Mouse (Mus musculus) adipocyte (in vitro differentiated cells): ENCODE data around the gene Aqp8.

Experiments
- DNase-seq: peaks from one replicate; pipeline ENCODE4 v3.0.0-alpha.2; 2016; ENCODE audit warnings: low spot score

Gene Aqp8

GRCm38 (mm10) chr7:123487703-123488102, 25.6 kb downstream of the Aqp8 start:
- DNase-seq = no peak

DNA sequence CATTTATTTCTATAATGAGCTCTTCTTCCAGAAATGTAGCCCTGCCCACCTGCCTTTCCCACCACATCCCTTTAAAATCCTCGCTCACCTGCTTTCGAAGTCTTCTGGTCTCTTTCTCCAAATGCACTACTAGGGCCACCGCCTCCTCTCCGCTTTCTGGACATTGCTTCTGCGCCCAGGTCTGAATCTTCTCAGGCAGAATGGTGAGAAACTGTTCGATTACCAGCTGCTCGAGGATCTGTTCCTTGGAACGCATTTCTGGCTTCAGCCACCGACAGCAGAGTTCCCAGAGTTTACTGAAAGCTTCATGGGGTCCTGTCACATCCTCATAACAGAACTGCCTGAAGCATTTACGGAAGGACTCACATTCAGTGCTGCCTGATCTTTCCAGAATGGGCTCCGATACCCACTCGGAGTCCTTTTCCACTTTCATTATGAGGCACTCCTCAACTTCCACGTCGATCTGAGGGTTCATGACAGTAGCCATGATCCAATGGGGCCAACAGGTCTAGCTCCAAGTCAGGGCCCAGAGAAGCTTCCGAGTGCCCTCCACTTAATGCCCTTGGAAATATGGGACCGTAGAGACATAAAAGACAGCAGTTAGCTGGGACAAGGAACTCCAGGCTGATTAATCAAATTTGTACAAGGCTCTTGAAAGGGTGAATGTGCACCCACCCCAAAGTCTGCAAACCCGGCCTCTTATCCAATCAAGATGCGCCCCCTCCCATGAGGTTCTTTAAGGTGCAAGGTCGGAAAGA, 37.6 kb downstream of the Aqp8 start:
- no peak for DNase-seq

DNA sequence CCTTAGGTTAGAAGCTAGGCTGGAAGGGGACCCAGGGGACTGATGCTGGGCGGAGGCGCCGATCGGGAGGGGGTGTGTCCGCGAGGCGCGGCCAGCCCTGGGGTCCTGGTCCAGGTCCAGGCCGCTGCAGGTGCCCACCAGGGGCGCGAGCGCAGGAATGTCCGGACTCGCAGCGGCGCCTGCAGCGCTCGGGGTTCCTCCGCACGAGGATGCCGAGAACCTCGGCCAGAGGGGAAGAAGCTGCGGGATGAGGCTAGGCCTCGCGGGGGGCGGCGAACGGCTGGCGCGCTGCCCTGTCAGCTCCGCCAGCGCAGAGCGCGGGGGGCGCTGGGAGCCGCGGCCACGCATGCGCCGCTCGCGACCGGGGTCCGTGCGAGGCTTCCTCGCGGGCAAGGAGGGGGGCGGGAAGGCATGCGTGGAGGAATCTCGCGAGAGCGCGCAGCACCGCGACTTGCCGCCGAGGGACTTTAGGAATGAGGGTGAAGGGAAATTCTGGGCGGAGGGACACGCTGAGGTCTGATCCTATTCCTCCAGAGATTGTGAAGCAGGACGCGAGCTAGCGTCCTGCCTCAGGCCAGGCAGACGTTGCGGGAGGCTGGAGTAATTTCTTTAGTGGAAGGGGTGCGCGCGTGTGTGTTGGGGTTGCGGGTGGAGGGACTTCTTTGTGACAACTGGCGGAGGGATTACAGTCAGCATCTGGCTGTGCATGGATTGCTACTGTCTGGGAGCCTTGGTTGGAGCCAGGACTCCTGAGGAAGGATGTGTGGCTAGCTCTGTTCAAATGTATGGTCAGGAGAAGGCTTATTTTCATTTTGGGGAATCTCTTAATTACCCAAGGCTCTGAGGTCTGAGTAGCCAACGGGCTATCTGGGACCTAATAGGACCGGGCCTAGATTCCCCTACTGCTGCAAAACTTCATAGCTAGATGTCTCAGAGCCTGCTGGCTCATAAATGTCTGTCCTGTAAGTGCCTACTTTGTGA, 38.4 kb downstream of the Aqp8 start, which contains the start of gene Zkscan2:
TSS of gene Zkscan2 (minus strand) at position 211 of the 981 bp plus-strand sequence.
- DNase-seq = no peak

DNA sequence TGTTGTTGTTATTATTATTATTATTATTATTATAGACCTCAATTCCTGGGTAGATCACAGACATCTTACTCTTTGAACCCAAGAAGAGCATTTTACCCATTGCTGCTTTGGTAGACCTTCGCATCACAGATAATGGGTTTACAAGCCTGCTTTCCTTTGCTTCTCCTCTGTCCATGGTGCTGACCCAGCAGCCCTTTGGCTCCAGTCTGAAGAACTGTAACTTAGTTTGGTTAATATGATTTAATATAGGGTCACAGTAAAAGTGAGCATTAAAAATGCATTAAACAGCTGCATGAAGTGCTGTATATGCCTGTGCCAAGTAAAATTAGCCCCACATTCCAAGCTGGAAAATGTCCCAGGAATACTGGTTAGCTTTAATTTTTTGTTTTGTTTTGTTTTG, 41.3 kb downstream of the Aqp8 start:
- peak; percentile 33 for DNase-seq

GRCm38 (mm10) chr7:123507946-123508345, 45.9 kb downstream of the Aqp8 start:
- no peak for DNase-seq
